Mouse (Mus musculus) ES-E14 (cell line): ENCODE data around the gene Casp8ap2.

ENCODE experiments used
- CHD2 ChIP-seq: IDR thresholded peaks from 2 replicates; pipeline ENCODE4 v1.6.1; 2014; ENCODE audit warnings: mild to moderate bottlenecking, low read depth, low read length, inconsistent platforms
- HCFC1 ChIP-seq: IDR thresholded peaks from 2 replicates; pipeline ENCODE4 v1.6.1; 2012; ENCODE audit warnings: low read length, inconsistent platforms, borderline replicate concordance; ENCODE audit not compliant: insufficient read depth
- ZC3H11A ChIP-seq: IDR thresholded peaks from 2 replicates; pipeline ENCODE4 v1.6.1; 2012; ENCODE audit warnings: low read depth, mild to moderate bottlenecking, inconsistent platforms, low read length, borderline replicate concordance
- ZNF384 ChIP-seq: IDR thresholded peaks from 2 replicates; pipeline ENCODE4 v1.6.1; 2012; ENCODE audit warnings: low read depth, low read length, inconsistent platforms

- no peak for TF ChIP-seq HCFC1
- TF ChIP-seq CHD2, result no peak
- no peak for TF ChIP-seq ZNF384
- no peak for TF ChIP-seq ZC3H11A
Measured at GRCm38 (mm10) chr4:32668291-32668690, 53.0 kb downstream of the Casp8ap2 start.
